Mouse (Mus musculus): Measurements from ENCODE around the gene Rps6ka4.

Rps6ka4 gene

Small RNA genes lying within 50 kb of the gene (microRNA-seq; reads per million reads assigned to microRNA genes)
- gene Mir5046, result 0 reads per million in 2 experiments

All from adrenal gland (tissue).